Mouse (Mus musculus) stomach, embryonic 16.5 days (tissue): Measurements from ENCODE around the gene Fbxl13. TPM values are rescaled to one million over a fixed set of nuclear protein-coding genes. Genes with fewer than 3 reads are reported as not detected.

Experiments used
- ATAC-seq: fragments of 200-750 bp; cut with Nextera tagmentation; 2 replicates; pipeline ENCODE4 v1.8.0; 2017; ENCODE audit warnings: moderate number of reproducible peaks, moderate TSS enrichment; ENCODE audit not compliant: insufficient read depth, low FRiP score
- H3K27ac ChIP-seq: fragments of 300-500 bp; sonication (generic); 2 replicates; pipeline ENCODE4 v1.5.1; 2014; ENCODE audit warnings: low read length
- H3K27me3 ChIP-seq: fragments of 300-500 bp; sonication (generic); 2 replicates; pipeline ENCODE4 v1.6.1; 2014; ENCODE audit warnings: low read length, control low read depth, mixed read lengths; ENCODE audit not compliant: control insufficient read depth, insufficient read depth
- H3K36me3 ChIP-seq: fragments of 300-500 bp; sonication (generic); 2 replicates; pipeline ENCODE4 v1.6.1; 2014; ENCODE audit warnings: low read length; ENCODE audit not compliant: control insufficient read depth, insufficient read depth
- H3K4me1 ChIP-seq: fragments of 300-500 bp; sonication (generic); 2 replicates; pipeline ENCODE4 v1.6.1; 2014; ENCODE audit warnings: low read length, control low read depth, mixed read lengths; ENCODE audit not compliant: control insufficient read depth, insufficient read depth
- H3K4me2 ChIP-seq: fragments of 300-500 bp; sonication (generic); 2 replicates; pipeline ENCODE4 v1.6.1; 2014; ENCODE audit warnings: low read depth, low read length, mixed read lengths
- H3K4me3 ChIP-seq: fragments of 300-500 bp; sonication (generic); replicated peaks from 2 replicates; pipeline ENCODE4 v1.5.1; 2014; ENCODE audit warnings: mild to moderate bottlenecking, low read length
- H3K9ac ChIP-seq: fragments of 300-500 bp; sonication (generic); 2 replicates; pipeline ENCODE4 v1.6.1; 2014; ENCODE audit warnings: low read length
- H3K9me3 ChIP-seq: fragments of 300-500 bp; sonication (generic); replicated peaks from 2 replicates; pipeline ENCODE4 v1.6.1; 2016; ENCODE audit warnings: low read length, control low read depth; ENCODE audit not compliant: control insufficient read depth
- WGBS: fragments of 180-500 bp; shearing (Covaris S2); extraction: QIAGEN DNeasy Blood & Tissue Kit; methylation state at CpG from one replicate; pipeline ENCODE4 v1.1.7; 2014; 5-methylcytosine and 5-hydroxymethylcytosine counted together
- polyA plus RNA-seq: library from polyadenylated mRNA; unstranded; fragments of >200 nt; fragmentation: Nextera tagmentation; extraction: Ambion mirVana; gene quantifications from 2 replicates; pipeline ENCODE4 v1.2.1, GENCODE M21; 2015

The Fbxl13 gene
- polyA plus RNA-seq, 1 experiment from 2014 or later, result 0.31 TPM

- Histone ChIP-seq H3K9ac (no peak overlapping the region), H3K36me3 (0 out of 2 replicates have a peak, but pooled peaks cover 6% of the 10 kb centered on the region), H3K27ac (no peak overlapping the region; the same call in 1 of the 2 replicates), H3K9me3 (no peaks in the 10 kb centered on the region), H3K4me3 (no peak overlapping the region), H3K27me3 (no peaks in the 10 kb centered on the region), H3K4me1 (0 out of 2 replicates have a peak, but pooled peaks cover 5% of the 10 kb centered on the region), H3K4me2 (no peak overlapping the region)
- no peak for ATAC-seq
- WGBS, result 72% methylated on average over 6 of the region's 6 CpGs
Observed at GRCm38 (mm10) chr5:21660850-21661249, 15.4 kb upstream of the Fbxl13 start.

- H3K27me3 ChIP-seq, result no peaks in the 10 kb centered on the region
- no peaks in the 10 kb centered on the region for H3K9me3 ChIP-seq
- ATAC-seq, result peak; percentile 80
- peaks cover 12% of the 10 kb centered on the region; the same call in 1 of the 2 replicates for H3K36me3 ChIP-seq
- no peak overlapping the region for H3K9ac ChIP-seq
- 0 out of 2 replicates have a peak overlapping the region, but pooled peaks have one; percentile 2 for H3K27ac ChIP-seq
- H3K4me3 ChIP-seq, result no peak overlapping the region
- no peak overlapping the region for H3K4me2 ChIP-seq
- 0 out of 2 replicates have a peak, but pooled peaks cover 5% of the 10 kb centered on the region for H3K4me1 ChIP-seq
- WGBS, result 46% methylated on average over 11 of the region's 11 CpGs
Observed at GRCm38 (mm10) chr5:21658623-21659395, 13.4 kb upstream of the Fbxl13 start.

GRCm38 (mm10) chr5:21658038-21658437, 12.6 kb upstream of the Fbxl13 start:
- no peak for ATAC-seq
- H3K9me3 ChIP-seq, result no peaks in the 10 kb centered on the region
- H3K36me3 ChIP-seq, result peaks cover 15% of the 10 kb centered on the region; the same call in 1 of the 2 replicates
- 89% methylated on average over 6 of the region's 6 CpGs for WGBS
- H3K27me3 ChIP-seq, result no peaks in the 10 kb centered on the region
- no peak overlapping the region for H3K27ac ChIP-seq
- H3K4me3 ChIP-seq, result no peak overlapping the region
- H3K4me1 ChIP-seq, result 0 out of 2 replicates have a peak, but pooled peaks cover 5% of the 10 kb centered on the region
- no peak overlapping the region for H3K9ac ChIP-seq
- no peak overlapping the region for H3K4me2 ChIP-seq

- Histone ChIP-seq H3K27me3 (no peaks in the 10 kb centered on the region), H3K4me3 (no peak overlapping the region), H3K27ac (no peak overlapping the region), H3K4me1 (0 out of 2 replicates have a peak, but pooled peaks cover 5% of the 10 kb centered on the region), H3K9me3 (no peaks in the 10 kb centered on the region), H3K36me3 (peaks cover 19% of the 10 kb centered on the region; the same call in 1 of the 2 replicates), H3K4me2 (no peak overlapping the region), H3K9ac (no peak overlapping the region)
- no peak for ATAC-seq
- 88% methylated on average over 9 of the region's 9 CpGs for WGBS
Observed at GRCm38 (mm10) chr5:21656912-21657311, 11.5 kb upstream of the Fbxl13 start.

- Histone ChIP-seq H3K36me3 (peaks cover 20% of the 10 kb centered on the region), H3K4me2 (no peak overlapping the region), H3K4me3 (no peak overlapping the region), H3K9me3 (no peaks in the 10 kb centered on the region), H3K27ac (no peak overlapping the region), H3K4me1 (0 out of 2 replicates have a peak, but pooled peaks cover 4% of the 10 kb centered on the region), H3K9ac (no peak overlapping the region), H3K27me3 (no peaks in the 10 kb centered on the region)
- 77% methylated on average over 7 of the region's 7 CpGs for WGBS
- no peak for ATAC-seq
Observed at GRCm38 (mm10) chr5:21651885-21652612, 6.6 kb upstream of the Fbxl13 start.

GRCm38 (mm10) chr5:21650736-21651135, 5.3 kb upstream of the Fbxl13 start:
- Histone ChIP-seq H3K36me3 (peaks cover 20% of the 10 kb centered on the region), H3K9me3 (no peaks in the 10 kb centered on the region), H3K4me1 (peaks cover 12% of the 10 kb centered on the region), H3K4me3 (no peak overlapping the region), H3K27ac (no peak overlapping the region), H3K9ac (no peak overlapping the region), H3K4me2 (no peak overlapping the region), H3K27me3 (no peaks in the 10 kb centered on the region)
- no peak for ATAC-seq
- 73% methylated on average over 2 of the region's 2 CpGs for WGBS

- peak overlapping the region; percentile 65 for H3K4me2 ChIP-seq
- peaks cover 6% of the 10 kb centered on the region; the same call in 1 of the 2 replicates for H3K36me3 ChIP-seq
- H3K4me3 ChIP-seq, result peak overlapping the region; percentile 88
- H3K27ac ChIP-seq, result peak overlapping the region; percentile 87
- peak overlapping the region; percentile 84 for H3K9ac ChIP-seq
- no peak for ATAC-seq
- H3K9me3 ChIP-seq, result no peaks in the 10 kb centered on the region
- WGBS, result 0% methylated on average over 25 of the region's 25 CpGs
- no peaks in the 10 kb centered on the region for H3K27me3 ChIP-seq
- peaks cover 18% of the 10 kb centered on the region for H3K4me1 ChIP-seq
Observed at GRCm38 (mm10) chr5:21646133-21646491, 678 bp upstream of the Fbxl13 start.

- Histone ChIP-seq H3K36me3 (peaks cover 3% of the 10 kb centered on the region; the same call in 1 of the 2 replicates), H3K4me2 (peak overlapping the region; percentile 59), H3K4me3 (peak overlapping the region; percentile 88), H3K4me1 (peaks cover 18% of the 10 kb centered on the region), H3K27ac (no peak overlapping the region), H3K9me3 (no peaks in the 10 kb centered on the region), H3K27me3 (no peaks in the 10 kb centered on the region), H3K9ac (peak overlapping the region; percentile 46; the same call in 1 of the 2 replicates)
- ATAC-seq, result no peak
- 14% methylated on average over 14 of the region's 14 CpGs for WGBS
Observed at GRCm38 (mm10) chr5:21644891-21645438, 469 bp downstream of the Fbxl13 start.
